Mouse (Mus musculus) sigmoid colon, adult 10 weeks (tissue): ENCODE results near the gene Gm10803. TPM values are rescaled to one million over a fixed set of nuclear protein-coding genes. Genes with fewer than 3 reads are reported as not detected.

ENCODE experiments used
- polyA plus RNA-seq: library from polyadenylated mRNA; stranded (reverse); fragments of 350-450 nt; fragmentation: Illumina TruSeq; extraction: RNeasy Lipid Tissue Mini Kit (QIAGEN cat#74804); gene quantifications from one replicate; pipeline ENCODE4 v1.2.3, GENCODE M21; 2014; ENCODE audit warnings: low read depth, low replicate concordance

Gene Gm10803
- polyA plus RNA-seq, result not detected

DNA sequence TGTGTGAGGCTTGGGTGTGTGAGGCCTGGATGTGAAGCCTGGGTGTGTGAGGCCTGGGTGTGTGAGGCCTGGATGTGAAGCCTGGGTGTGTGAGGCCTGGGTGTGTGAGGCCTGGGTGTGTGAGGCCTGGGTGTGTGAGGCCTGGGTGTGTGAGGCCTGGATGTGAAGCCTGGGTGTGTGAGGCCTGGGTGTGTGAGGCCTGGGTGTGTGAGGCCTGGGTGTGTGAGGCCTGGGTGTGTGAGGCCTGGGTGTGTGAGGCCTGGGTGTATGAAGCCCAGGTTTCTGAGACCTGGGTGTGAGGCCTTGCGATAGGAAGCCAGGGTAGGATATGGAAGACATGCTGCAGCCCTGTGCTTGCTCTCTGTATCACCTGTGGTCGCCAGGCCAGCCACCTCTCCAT lies at the start of gene Gm10803:
TSS of gene Gm10803 (plus strand) at position 301 of the 400 bp plus-strand sequence.

Other genes starting within 250 kb of the Gm10803 start
- 1.3 TPM for gene Tspan18, start 226.1 kb upstream of the Gm10803 start, polyA plus RNA-seq
- gene Cd82, start 97.4 kb upstream of the Gm10803 start, polyA plus RNA-seq, result 22.1 TPM
- not detected for gene Alx4, start 81.8 kb downstream of the Gm10803 start, polyA plus RNA-seq